Mouse (Mus musculus) cerebellum, adult 2 months (tissue): ENCODE results near the gene Gm10271.

ENCODE experiments used
- CTCF ChIP-seq: fragments of 200-500 bp; IDR thresholded peaks from 2 replicates; pipeline ENCODE4 v1.5.1; 2011; ENCODE audit warnings: low read depth, mild to moderate bottlenecking, control low read depth, low read length, moderate library complexity, borderline replicate concordance; ENCODE audit not compliant: insufficient read depth
- POLR2A ChIP-seq: fragments of 200-500 bp; IDR thresholded peaks from 2 replicates; pipeline ENCODE4 v1.6.1; 2011; ENCODE audit warnings: low read length, control low read depth, borderline replicate concordance; ENCODE audit not compliant: insufficient read depth

DNA sequence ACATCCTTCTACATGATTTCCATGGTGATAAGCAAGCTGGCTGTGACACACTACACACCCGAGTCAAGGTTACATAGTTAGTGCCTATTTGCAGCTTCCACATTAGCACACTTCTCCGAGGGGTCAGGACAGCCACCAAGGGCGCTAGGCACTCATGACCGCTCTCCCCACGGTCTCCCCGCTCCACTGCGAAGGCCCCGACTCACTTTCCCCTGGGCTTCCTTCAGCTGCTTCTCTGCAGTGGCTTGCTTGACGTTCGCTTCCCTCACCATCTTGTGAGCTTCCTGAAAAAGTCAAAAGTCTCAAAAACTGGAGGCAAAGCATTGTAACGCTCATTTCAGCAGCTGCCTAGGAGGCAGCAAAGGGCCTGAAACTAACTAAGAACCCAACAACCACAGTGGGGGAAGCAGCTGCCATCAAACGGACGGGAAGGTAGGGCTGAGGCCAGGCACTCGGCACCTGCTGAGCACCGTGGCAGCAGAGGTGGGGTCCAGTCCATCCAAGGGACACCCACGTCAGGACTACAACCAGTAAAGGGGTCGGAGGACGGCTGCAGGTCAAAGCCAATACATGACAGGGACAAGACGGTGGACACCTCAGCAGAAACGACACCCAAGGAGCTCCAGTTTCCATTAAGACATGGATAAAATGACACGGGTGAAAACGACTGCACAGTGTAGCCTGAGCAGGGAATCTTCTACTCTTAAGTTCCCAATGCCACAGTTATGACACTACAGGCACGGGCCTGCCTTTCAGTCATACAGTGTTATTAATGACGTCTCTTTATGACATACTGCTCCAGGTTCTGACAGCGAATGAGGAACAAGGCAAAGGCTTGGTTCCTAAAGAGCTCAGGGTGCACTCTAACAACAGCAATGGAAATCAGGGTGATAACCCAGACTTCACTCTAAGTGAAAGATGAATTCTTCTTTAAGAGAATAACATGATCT, 52.8 kb downstream of the Gm10271 start:
- TF ChIP-seq CTCF, result no peak
- no peak for TF ChIP-seq POLR2A
